In genomic region chr10:111912561-111912960, GRCm38 (mm10) we compare ENCODE assay signal across 14 mouse cellular contexts. TPM values are rescaled to one million over a fixed set of nuclear protein-coding genes. Genes with fewer than 3 reads are reported as not detected.
DNase-seq lines count a peak whose midpoint lies in the region; TF ChIP-seq lines count a peak whose summit lies in the region.
"Had no signal": no experiment of that assay in that cellular context is flagged by ENCODE, and none has a peak within 500 bp of the region (broad histone marks: within the 10 kb centered on the region; RNA-seq: fewer than 3 reads in every experiment).

No protein-coding gene starts in this region.

- intact Hi-C loops in heart, postnatal 25 days (cut with DNase I), result no loop called here
- intact Hi-C loops in left cerebral cortex, postnatal 4 days (cut with DNase I), result no loop called here
- intact Hi-C loops in left cerebral cortex, adult 2 months (cut with DNase I), result no loop called here

- no peak overlapping the region for H3K4me3 ChIP-seq in left cerebral cortex, adult 2 months
- H3K4me3 ChIP-seq in limb, embryonic 10.5 days, result no peak overlapping the region
- H3K4me3 ChIP-seq: hindbrain, embryonic 13.5 days; kidney, embryonic 15.5 days; limb, embryonic 12.5 days; midbrain, embryonic 13.5 days had no signal

- 98% methylated on average over 6 of the region's 6 CpGs for WGBS in limb, embryonic 10.5 days

- no peaks in the 10 kb centered on the region for H3K27me3 ChIP-seq in limb, embryonic 10.5 days (ENCODE audit: low read depth, poor library complexity, severe bottlenecking)
- H3K27me3 ChIP-seq: hindbrain, embryonic 13.5 days; kidney, embryonic 15.5 days; limb, embryonic 12.5 days; midbrain, embryonic 13.5 days had no signal

- no peaks in the 10 kb centered on the region for H3K4me1 ChIP-seq in limb, embryonic 10.5 days
- H3K4me1 ChIP-seq: limb, embryonic 12.5 days; midbrain, embryonic 13.5 days had no signal

- H3K36me3 ChIP-seq in limb, embryonic 10.5 days, result no peaks in the 10 kb centered on the region
- H3K36me3 ChIP-seq: hindbrain, embryonic 13.5 days; kidney, embryonic 15.5 days; limb, embryonic 12.5 days; midbrain, embryonic 13.5 days had no signal

- no peaks in the 10 kb centered on the region for H3K9me3 ChIP-seq in limb, embryonic 10.5 days (replicated peaks)
- H3K9me3 ChIP-seq: hindbrain, embryonic 13.5 days; kidney, embryonic 15.5 days; limb, embryonic 12.5 days; midbrain, embryonic 13.5 days had no signal

- peak; percentile 93 for DNase-seq in heart, adult 11 months
- DNase-seq in heart, postnatal 25 days (ENCODE audit: low spot score), result no peak
- peak; percentile 89 for DNase-seq in left cerebral cortex, postnatal 4 days
- DNase-seq in left cerebral cortex, adult 2 months (ENCODE audit: extremely low spot score in 1 of 2, low spot score in 2 of 2), result no peak
- DNase-seq in R1 (ENCODE audit: low read depth, low spot score), result peak; percentile 74
- peak; percentile 84 for DNase-seq in cerebellum, adult 9-11 months
- DNase-seq in frontal cortex, postnatal 10 days (ENCODE audit: low spot score in 2 of 2), result no peak
- DNase-seq in limb, embryonic 10.5 days (ENCODE audit: low spot score), result no peak
- DNase-seq: forebrain, postnatal 0 days; lung, embryonic 14.5 days had no signal

- no peak for TF ChIP-seq CTCF in left cerebral cortex, adult 2 months (IDR thresholded peaks at IDR 0.05)

- no peak overlapping the region for H3K27ac ChIP-seq in left cerebral cortex, adult 2 months
- H3K27ac ChIP-seq in limb, embryonic 10.5 days, result no peak overlapping the region
- H3K27ac ChIP-seq: hindbrain, embryonic 13.5 days; kidney, embryonic 15.5 days; limb, embryonic 12.5 days; midbrain, embryonic 13.5 days had no signal

RNA-seq across cellular contexts. Expression of gene Krr1, which starts 59.9 kb away (rescaled TPM):
- total RNA-seq in heart, postnatal 25 days (2021), result 10 to 100 TPM; 24.0 to 26.8 TPM
- 10 to 100 TPM; 32.7 to 35.8 TPM for total RNA-seq in left cerebral cortex, postnatal 4 days (2021)
- 10 to 100 TPM; 38.0 to 42.6 TPM for total RNA-seq in left cerebral cortex, adult 2 months (2021)
- 53.3 and 58.7 TPM in 2 replicates for polyA plus RNA-seq in limb, embryonic 10.5 days (2016; fragmentation: Nextera tagmentation; extraction: Ambion mirVana)

Comparison
In these comparisons a context has a peak if more than half of its experiments do, and no peak if none do; other contexts are left out.
1. DNase-seq: peak in heart, adult 11 months (single experiment), left cerebral cortex, postnatal 4 days (single experiment), R1 (single experiment) and cerebellum, adult 9-11 months (single experiment); none in heart, postnatal 25 days (single experiment), left cerebral cortex, adult 2 months (0 of 2), frontal cortex, postnatal 10 days (0 of 2) and limb, embryonic 10.5 days (single experiment).